Mouse (Mus musculus): ENCODE data around the gene Exo5. TPM values are rescaled to one million over a fixed set of nuclear protein-coding genes. Genes with fewer than 3 reads are reported as not detected.

Exo5 gene
- 23.8 and 25.3 TPM in 2 replicates for polyA plus RNA-seq (2015; fragmentation: Nextera tagmentation; extraction: Ambion mirVana)

- Histone ChIP-seq H3K9ac (peak within 1 kb of the TSS; percentile 64), H3K4me3 (replicated peaks) (peak within 1 kb of the TSS; percentile 61), H3K4me2 (replicated peaks) (peak within 1 kb of the TSS; percentile 78), H3K9me3 (no peaks in the 10 kb centered on the region), H3K27me3 (replicated peaks) (no peaks in the 10 kb centered on the region), H3K27ac (peak within 1 kb of the TSS; percentile 94), H3K4me1 (replicated peaks) (no peaks in the 10 kb centered on the region; the same call in 1 of the 2 replicates), H3K36me3 (peaks cover 19% of the 10 kb centered on the region)
- WGBS: under 1% methylated on average over 33 of the region's 33 CpGs
- ATAC-seq: peak; percentile 99
Observed at GRCm38 (mm10) chr4:120924554-120925299, at the start of gene Exo5. Gene Exo5 (minus strand): TSS chr4:120925017.

- Histone ChIP-seq H3K4me1 (replicated peaks) (no peaks in the 10 kb centered on the region), H3K27me3 (replicated peaks) (no peaks in the 10 kb centered on the region), H3K4me3 (replicated peaks) (no peak overlapping the region), H3K9me3 (no peaks in the 10 kb centered on the region), H3K9ac (no peak overlapping the region), H3K27ac (no peak overlapping the region), H3K4me2 (replicated peaks) (no peak overlapping the region), H3K36me3 (peaks cover 5% of the 10 kb centered on the region; the same call in 1 of the 2 replicates)
- ATAC-seq: no peak
- WGBS: 94% methylated on average over 8 of the region's 8 CpGs
Observed at GRCm38 (mm10) chr4:120971842-120972241, 47.0 kb upstream of the Exo5 start.

GRCm38 (mm10) chr4:120969382-120970146 lies 44.7 kb upstream of the Exo5 start:
- no peaks in the 10 kb centered on the region for H3K4me1 ChIP-seq (replicated peaks)
- no peak overlapping the region for H3K27ac ChIP-seq
- H3K27me3 ChIP-seq (replicated peaks): no peaks in the 10 kb centered on the region
- no peak overlapping the region for H3K9ac ChIP-seq
- H3K9me3 ChIP-seq: no peaks in the 10 kb centered on the region
- H3K36me3 ChIP-seq: peaks cover 5% of the 10 kb centered on the region; the same call in 1 of the 2 replicates
- 80% methylated on average over 5 of the region's 5 CpGs for WGBS
- no peak overlapping the region for H3K4me2 ChIP-seq (replicated peaks)
- no peak for ATAC-seq
- no peak overlapping the region for H3K4me3 ChIP-seq (replicated peaks)

GRCm38 (mm10) chr4:120968486-120968885 lies 43.7 kb upstream of the Exo5 start:
- no peak overlapping the region for H3K4me2 ChIP-seq (replicated peaks)
- no peaks in the 10 kb centered on the region for H3K9me3 ChIP-seq
- 91% methylated on average over 9 of the region's 9 CpGs for WGBS
- H3K4me1 ChIP-seq (replicated peaks): no peaks in the 10 kb centered on the region
- H3K4me3 ChIP-seq (replicated peaks): no peak overlapping the region
- ATAC-seq: no peak
- 0 out of 2 replicates have a peak, but pooled peaks cover 2% of the 10 kb centered on the region for H3K36me3 ChIP-seq
- H3K27me3 ChIP-seq (replicated peaks): no peaks in the 10 kb centered on the region
- no peak overlapping the region for H3K9ac ChIP-seq
- H3K27ac ChIP-seq: no peak overlapping the region

- Histone ChIP-seq H3K4me1 (replicated peaks) (no peaks in the 10 kb centered on the region; the same call in 1 of the 2 replicates), H3K27me3 (replicated peaks) (no peaks in the 10 kb centered on the region), H3K27ac (no peak overlapping the region), H3K4me2 (replicated peaks) (no peak overlapping the region), H3K36me3 (no peaks in the 10 kb centered on the region), H3K9ac (no peak overlapping the region), H3K9me3 (no peaks in the 10 kb centered on the region), H3K4me3 (replicated peaks) (no peak overlapping the region)
- WGBS: 90% methylated on average over 1 of the region's 1 CpGs
- no peak for ATAC-seq
Observed at GRCm38 (mm10) chr4:120955586-120955985, 30.8 kb upstream of the Exo5 start.

- no peaks in the 10 kb centered on the region for H3K27me3 ChIP-seq (replicated peaks)
- H3K4me1 ChIP-seq (replicated peaks): no peaks in the 10 kb centered on the region; the same call in 1 of the 2 replicates
- H3K27ac ChIP-seq: no peak overlapping the region
- no peak overlapping the region for H3K4me3 ChIP-seq (replicated peaks)
- H3K36me3 ChIP-seq: no peaks in the 10 kb centered on the region
- 71% methylated on average over 1 of the region's 1 CpGs for WGBS
- no peaks in the 10 kb centered on the region for H3K9me3 ChIP-seq
- no peak overlapping the region for H3K9ac ChIP-seq
- ATAC-seq: no peak
- no peak overlapping the region for H3K4me2 ChIP-seq (replicated peaks)
Observed at GRCm38 (mm10) chr4:120953667-120954066, 28.9 kb upstream of the Exo5 start.

GRCm38 (mm10) chr4:120953038-120953437 lies 28.2 kb upstream of the Exo5 start:
- Histone ChIP-seq H3K4me3 (replicated peaks) (no peak overlapping the region), H3K4me2 (replicated peaks) (no peak overlapping the region), H3K36me3 (no peaks in the 10 kb centered on the region), H3K27me3 (replicated peaks) (no peaks in the 10 kb centered on the region), H3K9me3 (no peaks in the 10 kb centered on the region), H3K4me1 (replicated peaks) (no peaks in the 10 kb centered on the region; the same call in 1 of the 2 replicates), H3K27ac (no peak overlapping the region), H3K9ac (no peak overlapping the region)
- no peak for ATAC-seq
- WGBS: 77% methylated on average over 4 of the region's 4 CpGs

DNA sequence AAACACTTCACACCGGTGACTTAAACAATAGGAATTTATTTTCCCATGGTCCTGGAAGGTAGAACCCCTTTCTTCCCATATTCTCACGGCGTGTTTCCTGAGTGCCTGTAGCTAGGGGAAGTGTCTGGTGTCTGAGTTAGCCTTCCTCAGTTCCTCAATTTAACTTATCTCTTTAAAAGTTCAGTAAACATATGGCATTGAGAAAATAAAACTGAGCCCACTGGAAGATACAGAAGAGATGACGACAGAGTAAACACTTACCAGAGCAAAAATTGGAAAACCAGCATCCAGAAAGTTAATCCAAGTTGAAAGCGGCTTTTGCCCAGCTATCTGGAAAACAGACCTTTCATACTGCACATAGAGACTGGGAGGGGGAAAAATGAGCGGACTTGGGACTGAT lies 27.3 kb upstream of the Exo5 start:
- Histone ChIP-seq H3K4me2 (replicated peaks) (peak overlapping the region; percentile 81), H3K27me3 (replicated peaks) (no peaks in the 10 kb centered on the region), H3K9ac (peak overlapping the region; percentile 78; the same call in 1 of the 2 replicates), H3K36me3 (0 out of 2 replicates have a peak, but pooled peaks cover under 1% of the 10 kb centered on the region), H3K27ac (peak overlapping the region; percentile 83; the same call in 1 of the 2 replicates), H3K9me3 (no peaks in the 10 kb centered on the region), H3K4me1 (replicated peaks) (no peaks in the 10 kb centered on the region; the same call in 1 of the 2 replicates), H3K4me3 (replicated peaks) (peak overlapping the region; percentile 89)
- WGBS: 39% methylated on average over 6 of the region's 6 CpGs
- peak; percentile 27 for ATAC-seq

GRCm38 (mm10) chr4:120951428-120951973 lies 26.7 kb upstream of the Exo5 start, which contains the start of gene Zfp69:
Gene Zfp69 (minus strand): TSS chr4:120951699.
- no peaks in the 10 kb centered on the region; the same call in 1 of the 2 replicates for H3K4me1 ChIP-seq (replicated peaks)
- peak within 1 kb of the TSS; percentile 83 for H3K27ac ChIP-seq
- no peaks in the 10 kb centered on the region for H3K27me3 ChIP-seq (replicated peaks)
- H3K36me3 ChIP-seq: 0 out of 2 replicates have a peak, but pooled peaks cover 6% of the 10 kb centered on the region
- 1% methylated on average over 59 of the region's 60 CpGs for WGBS
- no peaks in the 10 kb centered on the region for H3K9me3 ChIP-seq
- peak within 1 kb of the TSS; percentile 81 for H3K4me2 ChIP-seq (replicated peaks)
- H3K9ac ChIP-seq: peak within 1 kb of the TSS; percentile 78
- ATAC-seq: peak; percentile 98
- H3K4me3 ChIP-seq (replicated peaks): peak within 1 kb of the TSS; percentile 89

DNA sequence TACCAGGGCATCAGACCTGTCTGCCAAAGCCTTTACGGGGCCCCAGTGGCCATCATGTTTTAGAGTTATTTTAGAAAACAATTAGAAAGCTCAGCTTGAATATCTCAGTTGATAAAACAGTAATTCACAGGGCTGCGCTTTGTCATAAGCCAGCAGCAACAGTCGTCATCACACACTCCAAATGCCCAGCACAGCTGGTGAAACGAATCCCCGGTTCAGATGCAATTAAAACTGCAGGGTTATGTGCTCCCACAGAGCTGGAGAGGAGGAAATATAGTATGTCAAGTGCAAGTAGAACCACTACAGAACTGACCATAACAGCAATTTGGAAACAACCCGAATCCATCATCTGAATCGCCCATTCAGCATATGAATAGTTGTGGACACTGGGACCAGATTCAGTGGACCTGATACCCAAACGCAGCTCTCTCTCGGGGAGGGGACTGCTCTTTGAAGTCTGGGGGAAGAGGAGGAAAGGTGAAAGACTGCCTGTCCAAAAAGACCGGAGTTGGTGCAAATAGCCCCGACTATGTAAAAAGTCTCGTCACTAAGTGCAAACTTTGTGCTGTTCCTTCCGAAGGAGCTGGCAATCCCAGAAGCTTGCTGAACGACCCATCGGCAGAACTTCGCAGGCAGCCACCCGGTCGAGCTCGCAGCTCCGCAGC lies 26.1 kb upstream of the Exo5 start:
- H3K36me3 ChIP-seq: 0 out of 2 replicates have a peak, but pooled peaks cover 6% of the 10 kb centered on the region
- peak overlapping the region; percentile 89 for H3K4me3 ChIP-seq (replicated peaks)
- no peaks in the 10 kb centered on the region for H3K9me3 ChIP-seq
- ATAC-seq: 0 out of 2 replicates have a peak, but pooled peaks have one; percentile 0
- peak overlapping the region; percentile 81 for H3K4me2 ChIP-seq (replicated peaks)
- WGBS: 4% methylated on average over 20 of the region's 20 CpGs
- peak overlapping the region; percentile 83 for H3K27ac ChIP-seq
- H3K9ac ChIP-seq: peak overlapping the region; percentile 78
- H3K4me1 ChIP-seq (replicated peaks): no peaks in the 10 kb centered on the region; the same call in 1 of the 2 replicates
- H3K27me3 ChIP-seq (replicated peaks): no peaks in the 10 kb centered on the region

DNA sequence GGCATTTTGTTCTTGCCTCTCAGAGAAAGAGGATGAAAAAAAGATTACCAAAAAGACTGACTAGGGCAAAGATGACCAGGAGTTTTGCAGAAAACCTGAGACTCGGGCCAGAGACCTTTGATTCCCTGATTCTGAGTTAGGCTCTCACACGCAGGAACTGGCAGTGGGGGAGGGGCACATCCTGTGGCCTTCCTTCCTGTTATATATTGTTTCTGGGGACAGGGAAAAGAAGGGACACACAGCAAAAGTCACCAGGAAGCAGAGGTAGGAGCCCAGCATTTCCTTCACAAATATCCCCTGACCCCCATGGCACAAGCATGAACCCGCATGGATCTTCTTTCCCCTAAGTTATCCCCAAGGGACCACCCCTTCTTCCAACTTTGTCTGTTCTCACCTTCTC lies 24.1 kb upstream of the Exo5 start:
- WGBS: 64% methylated on average over 3 of the region's 3 CpGs
- H3K4me3 ChIP-seq (replicated peaks): no peak overlapping the region
- H3K4me1 ChIP-seq (replicated peaks): no peaks in the 10 kb centered on the region; the same call in 1 of the 2 replicates
- no peaks in the 10 kb centered on the region for H3K9me3 ChIP-seq
- H3K36me3 ChIP-seq: 0 out of 2 replicates have a peak, but pooled peaks cover 6% of the 10 kb centered on the region
- no peaks in the 10 kb centered on the region for H3K27me3 ChIP-seq (replicated peaks)
- no peak overlapping the region for H3K4me2 ChIP-seq (replicated peaks)
- ATAC-seq: no peak
- H3K9ac ChIP-seq: no peak overlapping the region
- H3K27ac ChIP-seq: no peak overlapping the region

Measured in intestine, embryonic 15.5 days (tissue).